Mouse (Mus musculus) liver, embryonic 18 days (tissue): Measurements from ENCODE around the gene Erg28. TPM values are rescaled to one million over a fixed set of nuclear protein-coding genes. Genes with fewer than 3 reads are reported as not detected.

ENCODE experiments used
- polyA plus RNA-seq: library from polyadenylated mRNA; depleted of rRNA; stranded (reverse); fragments of >200 nt; gene quantifications from 2 replicates; pipeline ENCODE4 v1.2.3, GENCODE M21; 2012; rRNA removed

Erg28 gene
- 66.0 and 79.0 TPM in 2 replicates for polyA plus RNA-seq

DNA sequence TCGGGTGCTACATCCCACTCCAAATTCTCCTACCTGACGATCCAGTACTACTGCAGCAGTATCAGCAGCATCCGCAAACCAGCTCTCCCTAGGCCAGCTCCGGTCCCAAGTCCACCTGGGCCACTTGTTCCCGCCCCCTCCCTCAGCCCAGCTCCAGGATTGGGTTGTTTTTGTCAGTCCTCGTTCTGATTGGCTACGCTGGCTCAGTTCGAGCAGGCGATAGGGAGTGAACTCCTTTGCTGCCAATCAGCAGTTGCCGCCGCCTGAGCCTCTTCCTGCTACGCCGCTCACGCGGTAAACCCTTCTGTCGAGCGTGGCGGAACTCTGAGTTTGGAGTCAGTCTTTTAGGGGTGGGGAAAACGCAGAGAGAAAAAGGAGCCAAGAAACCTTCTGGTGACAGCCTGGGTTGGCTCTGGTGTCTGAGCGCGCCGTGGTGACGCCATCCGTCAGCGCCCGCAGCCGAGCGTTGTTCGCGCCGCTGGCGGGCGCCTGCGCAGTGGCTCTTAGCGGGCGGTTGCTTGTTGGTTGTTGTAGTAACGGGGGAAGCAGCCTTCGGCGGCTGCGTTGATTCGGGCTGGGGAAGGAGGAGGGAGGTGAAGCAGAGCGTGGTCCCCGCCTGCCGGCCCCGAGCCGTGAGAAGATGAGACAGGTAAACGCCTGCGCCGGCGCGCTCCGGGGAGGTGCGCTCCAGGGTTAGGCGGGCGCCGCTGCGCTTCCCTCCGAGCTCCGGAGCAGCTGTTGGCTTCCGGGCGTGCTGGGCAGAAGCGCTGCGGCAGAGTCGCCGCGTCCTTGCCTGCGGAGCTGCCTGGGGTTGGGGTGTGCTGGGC is at the start of gene Erg28, which contains the start of gene Ttll5:
Gene Erg28, minus strand, starts transcription at position 113 of the 827 bp plus-strand sequence.
Gene Ttll5, plus strand, starts transcription at position 222 of the 827 bp plus-strand sequence.

Other genes starting within 250 kb of the Erg28 start
- 4.8 and 6.3 TPM in 2 replicates for gene Jdp2, start 225.5 kb downstream of the Erg28 start, polyA plus RNA-seq
- 3.6 and 3.9 TPM in 2 replicates for gene Batf, start 137.9 kb downstream of the Erg28 start, polyA plus RNA-seq
- gene Flvcr2, start 78.0 kb downstream of the Erg28 start, polyA plus RNA-seq, result 5.2 and 6.8 TPM in 2 replicates
- gene Ttll5, start 109 bp upstream of the Erg28 start, polyA plus RNA-seq, result 5.0 and 5.1 TPM in 2 replicates